Mouse (Mus musculus): ENCODE measurements around the gene Timm8a1. TPM values are rescaled to one million over a fixed set of nuclear protein-coding genes. Genes with fewer than 3 reads are reported as not detected.
"Not testable (repeated sequence)": the region's sequence is repeated elsewhere in the genome, so short reads cannot be mapped to it uniquely, and the experiment has no call there.

The Timm8a1 gene
- polyA plus RNA-seq, 1 experiment from 2014 or later, result 53.8 TPM

GRCm38 (mm10) chrX:134540414-134541135, 1.1 kb downstream of the Timm8a1 start:
- Histone ChIP-seq H3K9ac (ENCODE audit: low read length) (peak overlapping the region; percentile 56), H3K36me3 (ENCODE audit: control insufficient read depth, insufficient read depth, low read length) (0 out of 2 replicates have a peak, but pooled peaks cover 3% of the 10 kb centered on the region), H3K4me3 (ENCODE audit: low read depth, low read length) (peak overlapping the region; percentile 43), H3K4me1 (ENCODE audit: control insufficient read depth, insufficient read depth, low read length) (no peaks in the 10 kb centered on the region), H3K9me3 (replicated peaks; ENCODE audit: control insufficient read depth, low read length) (no peaks in the 10 kb centered on the region), H3K27me3 (replicated peaks; ENCODE audit: control insufficient read depth, insufficient read depth, low read length) (no peaks in the 10 kb centered on the region), H3K4me2 (ENCODE audit: low read length) (peak overlapping the region; percentile 57), H3K27ac (ENCODE audit: low read depth, low read length) (no peak overlapping the region; the same call in 1 of the 2 replicates)
- DNase-seq (ENCODE audit: low spot score) (peak; percentile 22), ATAC-seq (no peak)
- 27% methylated on average over 12 of the region's 12 CpGs for WGBS

- DNase-seq (ENCODE audit: low spot score); H3K4me1 ChIP-seq (ENCODE audit: control insufficient read depth, insufficient read depth, low read length); H3K4me2 ChIP-seq (ENCODE audit: low read length); H3K4me3 ChIP-seq (ENCODE audit: low read depth, low read length); H3K27ac ChIP-seq (ENCODE audit: low read depth, low read length); H3K9ac ChIP-seq (ENCODE audit: low read length); ATAC-seq; H3K36me3 ChIP-seq (ENCODE audit: control insufficient read depth, insufficient read depth, low read length); H3K9me3 ChIP-seq (replicated peaks; ENCODE audit: control insufficient read depth, low read length); H3K27me3 ChIP-seq (replicated peaks; ENCODE audit: control insufficient read depth, insufficient read depth, low read length): not testable (repeated sequence)
- 88% methylated on average over 10 of the region's 10 CpGs for WGBS
Observed at GRCm38 (mm10) chrX:134539795-134540194, 1.9 kb downstream of the Timm8a1 start.

GRCm38 (mm10) chrX:134533346-134533745, 8.3 kb downstream of the Timm8a1 start:
- no peak overlapping the region for H3K27ac ChIP-seq (ENCODE audit: low read depth, low read length)
- H3K9ac ChIP-seq (ENCODE audit: low read length), result no peak overlapping the region
- H3K4me2 ChIP-seq (ENCODE audit: low read length), result no peak overlapping the region
- H3K27me3 ChIP-seq (replicated peaks; ENCODE audit: control insufficient read depth, insufficient read depth, low read length), result no peaks in the 10 kb centered on the region
- DNase-seq (ENCODE audit: low spot score) (no peak), ATAC-seq (no peak)
- no peaks in the 10 kb centered on the region for H3K4me1 ChIP-seq (ENCODE audit: control insufficient read depth, insufficient read depth, low read length)
- H3K36me3 ChIP-seq (ENCODE audit: control insufficient read depth, insufficient read depth, low read length), result 0 out of 2 replicates have a peak, but pooled peaks cover 3% of the 10 kb centered on the region
- H3K4me3 ChIP-seq (ENCODE audit: low read depth, low read length), result no peak overlapping the region
- H3K9me3 ChIP-seq (replicated peaks; ENCODE audit: control insufficient read depth, low read length), result no peaks in the 10 kb centered on the region
- WGBS, result 86% methylated on average over 2 of the region's 2 CpGs

- Histone ChIP-seq H3K27me3 (replicated peaks; ENCODE audit: control insufficient read depth, insufficient read depth, low read length) (no peaks in the 10 kb centered on the region), H3K4me1 (ENCODE audit: control insufficient read depth, insufficient read depth, low read length) (no peaks in the 10 kb centered on the region), H3K4me2 (ENCODE audit: low read length) (no peak overlapping the region), H3K9me3 (replicated peaks; ENCODE audit: control insufficient read depth, low read length) (no peaks in the 10 kb centered on the region), H3K9ac (ENCODE audit: low read length) (no peak overlapping the region), H3K36me3 (ENCODE audit: control insufficient read depth, insufficient read depth, low read length) (no peaks in the 10 kb centered on the region), H3K27ac (ENCODE audit: low read depth, low read length) (no peak overlapping the region), H3K4me3 (ENCODE audit: low read depth, low read length) (no peak overlapping the region)
- DNase-seq (ENCODE audit: low spot score) (no peak), ATAC-seq (no peak)
- WGBS, result 77% methylated on average over 4 of the region's 4 CpGs
Observed at GRCm38 (mm10) chrX:134525260-134525659, 16.4 kb downstream of the Timm8a1 start.

- WGBS, result 77% methylated on average over 4 of the region's 4 CpGs
- H3K9me3 ChIP-seq (replicated peaks; ENCODE audit: control insufficient read depth, low read length), result no peaks in the 10 kb centered on the region
- H3K27me3 ChIP-seq (replicated peaks; ENCODE audit: control insufficient read depth, insufficient read depth, low read length), result no peaks in the 10 kb centered on the region
- H3K4me2 ChIP-seq (ENCODE audit: low read length), result no peak overlapping the region
- H3K4me3 ChIP-seq (ENCODE audit: low read depth, low read length), result no peak overlapping the region
- ATAC-seq (no peak), DNase-seq (ENCODE audit: low spot score) (no peak)
- no peak overlapping the region for H3K27ac ChIP-seq (ENCODE audit: low read depth, low read length)
- no peaks in the 10 kb centered on the region for H3K36me3 ChIP-seq (ENCODE audit: control insufficient read depth, insufficient read depth, low read length)
- no peak overlapping the region for H3K9ac ChIP-seq (ENCODE audit: low read length)
- H3K4me1 ChIP-seq (ENCODE audit: control insufficient read depth, insufficient read depth, low read length), result no peaks in the 10 kb centered on the region
Observed at GRCm38 (mm10) chrX:134523772-134524171, 17.9 kb downstream of the Timm8a1 start.

GRCm38 (mm10) chrX:134509473-134509872, 32.2 kb downstream of the Timm8a1 start:
- Histone ChIP-seq H3K9me3 (replicated peaks; ENCODE audit: control insufficient read depth, low read length) (no peaks in the 10 kb centered on the region), H3K9ac (ENCODE audit: low read length) (no peak overlapping the region), H3K4me3 (ENCODE audit: low read depth, low read length) (no peak overlapping the region), H3K4me1 (ENCODE audit: control insufficient read depth, insufficient read depth, low read length) (no peaks in the 10 kb centered on the region), H3K4me2 (ENCODE audit: low read length) (no peak overlapping the region), H3K36me3 (ENCODE audit: control insufficient read depth, insufficient read depth, low read length) (no peaks in the 10 kb centered on the region), H3K27me3 (replicated peaks; ENCODE audit: control insufficient read depth, insufficient read depth, low read length) (no peaks in the 10 kb centered on the region), H3K27ac (ENCODE audit: low read depth, low read length) (no peak overlapping the region)
- WGBS, result 38% methylated on average over 2 of the region's 2 CpGs
- ATAC-seq (no peak), DNase-seq (ENCODE audit: low spot score) (peak; percentile 18)

GRCm38 (mm10) chrX:134507977-134508376, 33.7 kb downstream of the Timm8a1 start:
- no peaks in the 10 kb centered on the region for H3K9me3 ChIP-seq (replicated peaks; ENCODE audit: control insufficient read depth, low read length)
- H3K27me3 ChIP-seq (replicated peaks; ENCODE audit: control insufficient read depth, insufficient read depth, low read length), result no peaks in the 10 kb centered on the region
- no peak overlapping the region for H3K4me2 ChIP-seq (ENCODE audit: low read length)
- H3K9ac ChIP-seq (ENCODE audit: low read length), result no peak overlapping the region
- H3K4me1 ChIP-seq (ENCODE audit: control insufficient read depth, insufficient read depth, low read length), result no peaks in the 10 kb centered on the region
- H3K4me3 ChIP-seq (ENCODE audit: low read depth, low read length), result no peak overlapping the region
- H3K27ac ChIP-seq (ENCODE audit: low read depth, low read length), result no peak overlapping the region
- WGBS, result 76% methylated on average over 6 of the region's 6 CpGs
- DNase-seq (ENCODE audit: low spot score) (no peak), ATAC-seq (no peak)
- no peaks in the 10 kb centered on the region for H3K36me3 ChIP-seq (ENCODE audit: control insufficient read depth, insufficient read depth, low read length)

GRCm38 (mm10) chrX:134500651-134501050, 41.0 kb downstream of the Timm8a1 start:
- no peaks in the 10 kb centered on the region for H3K27me3 ChIP-seq (replicated peaks; ENCODE audit: control insufficient read depth, insufficient read depth, low read length)
- H3K9ac ChIP-seq (ENCODE audit: low read length), result no peak overlapping the region
- ATAC-seq (no peak), DNase-seq (ENCODE audit: low spot score) (no peak)
- no peak overlapping the region for H3K4me3 ChIP-seq (ENCODE audit: low read depth, low read length)
- no peak overlapping the region for H3K27ac ChIP-seq (ENCODE audit: low read depth, low read length)
- H3K9me3 ChIP-seq (replicated peaks; ENCODE audit: control insufficient read depth, low read length), result no peaks in the 10 kb centered on the region
- H3K4me2 ChIP-seq (ENCODE audit: low read length), result no peak overlapping the region
- H3K36me3 ChIP-seq (ENCODE audit: control insufficient read depth, insufficient read depth, low read length), result no peaks in the 10 kb centered on the region
- no peaks in the 10 kb centered on the region for H3K4me1 ChIP-seq (ENCODE audit: control insufficient read depth, insufficient read depth, low read length)
- 83% methylated on average over 8 of the region's 8 CpGs for WGBS
